Mouse (Mus musculus) brain, embryonic 18.5 days (tissue): ENCODE data around the gene Tex45.

Source experiments
- DNase-seq: peaks from one replicate; pipeline ENCODE4 v3.0.0-alpha.2; 2012; ENCODE audit warnings: low read depth, low spot score

Tex45 gene

GRCm38 (mm10) chr8:3485192-3485591 is 14.5 kb downstream of the Tex45 start:
- DNase-seq: no peak

DNA sequence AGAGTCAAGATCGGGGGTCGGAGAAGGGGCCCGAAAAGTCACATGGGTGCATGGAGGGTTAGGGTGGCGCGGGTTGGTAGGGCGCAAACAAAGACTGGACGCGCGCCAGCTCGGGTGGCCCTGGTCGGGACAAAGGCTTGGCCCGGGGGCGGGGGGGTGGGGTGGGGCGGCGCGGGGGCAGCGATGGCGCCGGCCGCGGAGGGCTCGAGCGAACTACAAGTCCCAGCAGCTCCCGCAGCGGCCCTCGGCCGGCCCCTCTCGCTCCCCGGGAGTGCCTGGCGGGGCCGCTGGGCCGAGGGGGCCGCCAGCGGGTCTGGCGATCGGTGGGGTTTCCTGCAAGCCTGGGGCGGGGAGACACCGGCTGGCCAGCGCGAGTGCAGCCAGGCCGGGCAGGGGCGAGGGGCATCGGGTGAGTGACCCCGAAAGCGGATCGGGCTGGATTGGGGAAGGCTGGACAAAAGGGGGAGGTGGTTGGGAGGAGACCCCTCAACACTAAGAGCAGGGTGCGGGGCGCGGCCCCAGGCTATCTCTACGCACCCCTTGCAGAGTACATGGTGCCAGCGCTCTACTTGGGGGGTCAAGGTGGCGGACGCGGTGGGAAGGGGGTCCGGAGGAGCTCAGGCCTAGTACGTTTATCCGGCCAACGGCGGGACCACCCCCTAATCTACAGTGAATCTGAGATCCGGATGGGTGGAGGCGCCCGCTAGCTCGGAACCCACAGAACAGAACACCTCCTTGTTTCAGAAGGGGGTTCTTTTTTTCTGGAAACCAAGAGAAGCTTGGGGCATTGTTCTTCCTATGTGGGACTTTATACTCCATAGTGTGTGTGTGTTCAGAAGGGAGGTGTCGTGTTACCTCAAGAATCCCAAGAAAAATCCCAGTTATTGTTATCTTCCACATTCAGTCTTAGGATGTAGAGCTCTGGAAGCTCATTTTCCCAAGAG is 22.5 kb downstream of the Tex45 start, which contains the start of gene Zfp358:
Zfp358 (plus strand) TSS at position 238 of the 944 bp plus-strand sequence.
- DNase-seq: peak; percentile 54

DNA sequence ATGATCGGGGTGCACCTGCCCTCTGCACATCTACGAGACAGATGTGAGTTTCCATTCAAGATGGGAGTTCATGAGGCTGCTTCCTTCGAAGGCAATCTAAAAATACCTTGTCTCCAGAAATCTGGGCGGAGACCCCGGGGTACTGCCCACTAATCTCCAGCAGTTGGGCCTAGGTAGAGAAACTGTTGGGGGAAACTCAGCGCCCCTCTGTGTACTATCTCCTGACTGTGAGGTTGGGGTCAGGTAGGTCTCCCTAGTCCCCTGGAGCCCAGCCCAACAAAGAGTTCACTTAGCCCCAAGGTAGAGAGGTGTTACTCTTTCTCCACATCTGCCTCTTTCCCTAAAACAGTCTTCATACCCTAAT is 23.2 kb downstream of the Tex45 start:
- no peak for DNase-seq

DNA sequence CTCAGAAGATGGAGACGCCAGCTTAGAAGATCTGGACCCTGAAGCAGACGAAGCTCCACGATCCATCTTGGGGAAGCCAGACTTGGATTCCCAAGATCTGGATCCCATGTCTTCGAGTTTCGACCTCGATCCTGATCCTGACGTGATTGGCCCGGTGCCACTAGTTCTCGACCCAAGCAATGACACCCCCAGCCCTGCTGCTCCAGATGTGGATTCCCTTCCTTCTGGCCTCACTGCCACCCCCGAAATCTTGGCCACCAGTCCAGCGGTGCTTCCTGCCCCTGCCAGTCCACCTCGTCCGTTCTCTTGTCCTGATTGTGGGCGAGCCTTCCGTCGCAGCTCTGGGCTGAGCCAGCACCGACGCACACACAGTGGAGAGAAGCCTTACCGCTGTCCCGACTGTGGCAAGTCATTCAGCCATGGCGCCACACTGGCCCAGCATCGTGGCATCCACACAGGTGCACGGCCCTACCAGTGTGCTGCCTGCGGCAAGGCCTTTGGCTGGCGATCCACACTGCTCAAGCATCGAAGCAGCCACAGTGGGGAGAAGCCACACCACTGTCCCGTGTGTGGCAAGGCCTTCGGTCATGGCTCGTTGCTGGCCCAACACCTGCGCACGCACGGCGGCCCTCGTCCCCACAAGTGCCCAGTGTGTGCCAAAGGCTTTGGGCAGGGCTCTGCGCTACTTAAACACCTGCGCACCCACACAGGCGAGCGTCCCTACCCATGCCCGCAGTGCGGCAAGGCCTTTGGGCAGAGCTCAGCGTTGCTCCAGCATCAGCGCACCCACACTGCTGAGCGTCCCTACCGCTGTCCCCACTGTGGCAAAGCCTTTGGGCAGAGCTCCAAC is 25.1 kb downstream of the Tex45 start:
- DNase-seq: no peak

DNA sequence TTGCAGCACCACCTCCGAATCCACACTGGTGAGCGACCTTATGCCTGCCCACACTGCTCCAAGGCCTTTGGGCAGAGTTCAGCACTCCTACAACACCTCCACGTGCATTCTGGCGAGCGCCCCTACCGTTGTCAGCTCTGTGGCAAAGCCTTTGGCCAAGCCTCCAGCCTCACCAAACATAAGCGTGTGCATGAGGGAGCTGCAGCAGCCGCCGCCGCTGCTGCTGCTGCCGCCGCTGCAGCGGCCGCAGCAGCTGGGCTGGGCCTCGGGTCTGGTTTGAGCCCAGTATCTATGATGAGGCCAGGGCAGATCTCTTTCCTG is 25.7 kb downstream of the Tex45 start:
- no peak for DNase-seq

DNA sequence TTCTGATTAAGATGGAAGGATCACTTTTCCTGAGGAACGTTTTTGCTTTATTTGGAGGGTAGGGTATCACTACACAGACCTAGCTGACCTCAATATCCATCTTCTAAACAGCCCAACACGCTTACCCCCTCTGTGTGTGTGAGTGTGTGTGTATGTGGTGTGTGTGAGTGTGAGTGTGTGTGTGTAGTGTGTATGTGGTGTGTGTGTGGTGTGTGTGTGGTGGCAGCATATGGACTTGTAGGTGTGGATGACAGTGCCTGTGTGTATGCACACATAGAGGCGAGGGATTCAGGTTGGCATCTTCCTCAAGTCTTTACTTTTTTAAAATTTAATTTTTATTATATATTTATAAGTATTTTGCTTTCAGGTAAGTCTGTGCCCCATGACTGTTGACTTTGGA is 27.9 kb downstream of the Tex45 start:
- no peak for DNase-seq

DNA sequence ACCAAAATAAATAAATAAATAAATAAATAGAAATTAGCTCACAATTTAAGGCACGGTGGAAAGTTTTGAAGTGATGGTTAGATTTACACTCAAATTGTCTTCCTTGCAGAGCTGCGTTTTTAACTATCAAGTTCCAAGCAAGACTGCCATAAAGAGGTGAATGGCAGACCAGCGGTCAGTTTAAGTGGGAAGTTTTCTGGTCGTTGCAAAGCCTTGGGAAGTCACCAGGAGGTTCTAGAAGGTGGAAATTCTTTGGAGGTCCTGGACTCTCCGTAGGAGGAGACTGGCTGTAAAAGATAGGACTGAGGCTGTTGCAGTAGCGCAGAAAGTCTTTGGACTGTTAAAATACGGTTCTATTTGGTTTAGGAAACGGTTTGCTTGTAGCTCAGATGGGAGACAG is 29.1 kb downstream of the Tex45 start:
- DNase-seq: no peak

GRCm38 (mm10) chr8:3500235-3501090 is 29.8 kb downstream of the Tex45 start, which contains the start of gene Mcoln1:
TSS of gene Mcoln1 (plus strand) at chr8:3500457.
- peak; percentile 95 for DNase-seq

DNA sequence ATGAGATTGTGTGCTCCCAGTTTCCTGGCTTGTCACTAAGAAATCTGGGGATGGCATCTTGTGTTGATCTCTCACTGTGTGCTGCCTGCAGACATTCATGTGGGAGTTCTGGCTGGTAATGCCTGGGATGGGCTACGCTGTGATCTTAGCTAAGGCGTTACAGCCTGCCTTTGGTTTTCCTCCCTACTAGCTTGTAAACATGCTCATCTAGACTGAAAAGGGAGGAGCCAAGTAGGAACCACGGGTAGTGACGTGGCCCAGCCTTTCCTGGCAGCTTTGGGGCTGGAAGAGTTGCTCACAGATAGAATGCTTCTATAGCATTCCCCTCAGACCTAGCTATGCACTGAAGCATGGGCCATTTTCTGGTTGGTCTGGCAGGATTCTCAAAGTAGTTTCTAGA is 31.6 kb downstream of the Tex45 start:
- DNase-seq: no peak

DNA sequence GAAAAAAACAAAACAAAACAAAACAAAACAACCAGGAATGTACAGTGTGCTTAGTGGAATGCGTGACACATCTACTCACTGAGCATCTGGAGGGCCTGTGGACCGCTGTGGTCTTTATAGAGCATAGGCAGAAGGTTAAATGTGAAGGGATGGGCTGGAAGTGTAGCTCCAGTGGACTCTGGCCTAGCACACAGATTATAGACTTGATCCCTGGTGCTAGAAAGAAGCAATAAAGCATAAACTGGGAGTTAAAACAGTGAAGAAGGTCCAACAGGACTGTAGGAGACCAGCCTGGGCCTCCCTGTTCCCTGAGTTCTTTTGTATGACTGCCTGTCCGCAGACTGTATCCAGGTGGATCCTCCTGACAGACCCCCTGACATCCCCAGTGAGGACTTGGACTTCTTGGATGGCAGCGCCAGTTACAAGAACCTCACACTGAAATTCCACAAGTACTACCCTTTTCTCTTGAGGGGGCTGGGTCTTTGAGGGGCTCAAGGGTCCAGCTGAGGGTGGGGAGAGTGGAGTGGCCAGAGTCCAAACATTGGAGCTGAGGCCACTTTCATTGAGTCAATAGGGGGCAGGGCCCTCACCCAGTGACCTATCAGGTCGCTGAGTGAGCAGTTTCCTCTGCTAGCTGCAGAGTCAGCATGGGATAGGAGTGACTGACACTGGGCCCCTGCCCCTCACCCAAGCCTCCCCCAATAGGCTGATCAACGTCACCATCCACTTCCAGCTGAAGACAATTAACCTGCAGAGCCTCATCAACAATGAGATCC is 37.5 kb downstream of the Tex45 start:
- DNase-seq: no peak

DNA sequence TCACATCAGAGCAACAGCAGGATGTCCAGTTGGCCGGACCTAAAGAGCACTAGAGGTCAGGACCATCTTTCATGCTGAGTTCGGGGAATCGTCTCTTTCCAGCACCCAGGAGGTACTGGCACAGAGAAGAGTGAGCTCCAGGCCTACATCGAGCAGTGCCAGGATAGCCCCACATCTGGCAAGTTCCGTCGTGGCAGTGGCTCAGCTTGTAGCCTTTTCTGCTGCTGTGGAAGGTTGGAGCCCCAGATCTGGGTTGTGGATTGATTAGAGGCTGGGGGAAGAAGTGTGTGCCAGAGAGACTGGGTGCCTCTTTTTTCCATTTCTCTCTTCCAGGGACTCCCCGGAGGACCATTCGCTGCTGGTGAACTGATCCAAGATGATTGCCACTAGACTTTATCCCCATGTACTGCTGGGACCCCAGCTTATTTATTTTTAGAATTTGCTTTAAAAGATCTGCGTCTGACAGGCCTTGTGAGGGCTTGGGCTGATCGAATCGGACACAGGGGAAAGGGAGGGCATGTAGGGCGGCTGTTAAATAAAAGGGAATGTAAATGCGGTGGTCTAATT is 44.1 kb downstream of the Tex45 start:
- no peak for DNase-seq

DNA sequence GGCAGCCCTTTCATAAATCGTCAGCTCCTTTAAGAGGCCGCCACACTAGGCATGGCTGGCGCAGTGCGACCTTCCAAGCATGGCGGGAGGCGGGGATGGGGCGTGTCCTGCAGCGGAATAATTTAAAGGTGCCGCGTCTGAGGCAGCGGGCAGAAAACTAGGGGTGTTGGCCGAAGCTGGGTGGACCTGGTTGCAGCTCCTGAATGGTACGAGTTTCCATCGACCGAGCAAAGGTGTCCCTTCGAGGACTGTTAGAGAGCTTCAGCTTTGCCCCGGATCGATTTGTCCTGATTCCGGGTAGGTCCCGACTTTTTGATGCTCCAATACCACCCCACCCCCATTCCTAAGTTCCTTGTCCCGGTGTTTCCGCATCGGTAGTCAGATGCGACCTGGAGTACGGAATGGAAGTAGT is 44.6 kb downstream of the Tex45 start, which contains the start of gene Pnpla6:
Pnpla6 (plus strand) TSS at position 125 of the 412 bp plus-strand sequence.
- peak; percentile 68 for DNase-seq

GRCm38 (mm10) chr8:3515771-3516417 is 45.2 kb downstream of the Tex45 start:
- no peak for DNase-seq

- DNase-seq: peak; percentile 90
Measured at GRCm38 (mm10) chr8:3516450-3517116, 45.9 kb downstream of the Tex45 start.

DNA sequence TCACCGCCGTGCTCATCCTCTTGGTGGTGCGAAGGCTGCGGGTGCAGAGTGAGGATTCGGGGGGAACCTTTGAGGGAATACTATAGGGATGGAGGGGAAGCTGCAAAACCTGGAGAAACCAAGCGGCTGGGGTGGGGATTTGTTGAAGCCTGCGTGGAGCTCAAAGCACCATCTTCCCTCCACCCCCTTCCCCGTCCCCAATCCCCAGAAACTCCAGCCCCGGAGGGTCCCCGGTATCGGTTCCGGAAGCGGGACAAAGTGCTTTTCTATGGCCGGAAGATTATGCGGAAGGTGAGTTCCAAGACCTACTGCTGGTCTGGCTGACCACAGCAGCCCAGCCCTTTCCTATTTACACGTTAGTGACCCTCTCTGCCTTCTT is 46.4 kb downstream of the Tex45 start:
- DNase-seq: no peak

- DNase-seq: no peak
Measured at GRCm38 (mm10) chr8:3522007-3522697, 51.5 kb downstream of the Tex45 start.

- DNase-seq: no peak
Measured at GRCm38 (mm10) chr8:3530816-3531215, 60.2 kb downstream of the Tex45 start.

DNA sequence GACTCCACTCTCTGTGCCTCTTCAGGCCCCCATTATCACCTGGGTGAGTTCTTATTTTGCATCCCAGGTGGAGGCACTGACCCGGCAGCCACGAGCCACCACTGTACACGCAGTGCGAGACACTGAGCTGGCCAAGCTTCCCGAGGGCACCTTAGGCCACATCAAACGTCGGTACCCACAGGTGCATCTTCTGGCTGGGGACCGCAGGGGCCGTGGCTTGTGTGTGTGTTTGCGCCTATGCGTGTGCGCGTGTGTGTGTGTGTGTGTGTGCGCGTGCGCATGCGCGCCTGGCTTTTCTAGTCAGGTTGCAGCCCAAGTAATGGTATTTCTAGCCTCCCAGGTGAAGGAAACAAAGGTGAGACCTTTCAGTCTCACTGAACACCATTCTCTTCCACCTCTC is 61.3 kb downstream of the Tex45 start:
- no peak for DNase-seq
